Mouse (Mus musculus) forebrain, embryonic 11.5 days (tissue): Measurements from ENCODE around the gene Micall1. TPM values are rescaled to one million over a fixed set of nuclear protein-coding genes. Genes with fewer than 3 reads are reported as not detected.

Experiments used
- ATAC-seq: fragments of 200-750 bp; cut with Nextera tagmentation; replicated peaks from 2 replicates; pipeline ENCODE4 v1.8.0; 2017; ENCODE audit warnings: moderate TSS enrichment; ENCODE audit not compliant: low FRiP score
- DNase-seq: peaks from one replicate; pipeline ENCODE4 v3.0.0-alpha.2; 2017; ENCODE audit warnings: low spot score
- H3K27ac ChIP-seq: fragments of 300-500 bp; sonication (generic); 2 replicates; pipeline ENCODE4 v1.5.1; 2014; ENCODE audit warnings: low read depth, low read length
- H3K27me3 ChIP-seq: fragments of 300-500 bp; sonication (generic); 2 replicates; pipeline ENCODE4 v1.6.1; 2014; ENCODE audit warnings: mild to moderate bottlenecking, low read length, mixed read lengths; ENCODE audit not compliant: control insufficient read depth, insufficient read depth
- H3K36me3 ChIP-seq: fragments of 300-500 bp; sonication (generic); 2 replicates; pipeline ENCODE4 v1.6.1; 2014; ENCODE audit warnings: mild to moderate bottlenecking, low read length, moderate library complexity, mixed read lengths; ENCODE audit not compliant: control insufficient read depth, insufficient read depth
- H3K4me1 ChIP-seq: fragments of 300-500 bp; sonication (generic); replicated peaks from 2 replicates; pipeline ENCODE4 v1.6.1; 2014; ENCODE audit warnings: low read length, mixed read lengths; ENCODE audit not compliant: control insufficient read depth, insufficient read depth
- H3K4me2 ChIP-seq: fragments of 300-500 bp; sonication (generic); 2 replicates; pipeline ENCODE4 v1.6.1; 2014; ENCODE audit warnings: low read depth, mild to moderate bottlenecking, low read length, moderate library complexity, mixed read lengths; ENCODE audit not compliant: severe bottlenecking
- H3K4me3 ChIP-seq: fragments of 300-500 bp; sonication (generic); 2 replicates; pipeline ENCODE4 v1.5.1; 2014; ENCODE audit warnings: low read depth, low read length
- H3K9ac ChIP-seq: fragments of 300-500 bp; sonication (generic); 2 replicates; pipeline ENCODE4 v1.6.1; 2014; ENCODE audit warnings: low read length
- H3K9me3 ChIP-seq: fragments of 300-500 bp; sonication (generic); 2 replicates; pipeline ENCODE4 v1.6.1; 2016; ENCODE audit warnings: low read length, mixed read lengths; ENCODE audit not compliant: control insufficient read depth
- WGBS: fragments of 180-500 bp; shearing (Covaris S2); extraction: QIAGEN DNeasy Blood & Tissue Kit; methylation state at CpG from one replicate; pipeline ENCODE4 v1.1.7; 2014; 5-methylcytosine and 5-hydroxymethylcytosine counted together
- polyA plus RNA-seq: library from polyadenylated mRNA; unstranded; fragments of >200 nt; fragmentation: Nextera tagmentation; extraction: Ambion mirVana; gene quantifications from 2 replicates; pipeline ENCODE4 v1.2.1, GENCODE M21; 2014

Gene Micall1
- polyA plus RNA-seq, 1 experiment from 2014 or later, result 7.6 TPM

DNA sequence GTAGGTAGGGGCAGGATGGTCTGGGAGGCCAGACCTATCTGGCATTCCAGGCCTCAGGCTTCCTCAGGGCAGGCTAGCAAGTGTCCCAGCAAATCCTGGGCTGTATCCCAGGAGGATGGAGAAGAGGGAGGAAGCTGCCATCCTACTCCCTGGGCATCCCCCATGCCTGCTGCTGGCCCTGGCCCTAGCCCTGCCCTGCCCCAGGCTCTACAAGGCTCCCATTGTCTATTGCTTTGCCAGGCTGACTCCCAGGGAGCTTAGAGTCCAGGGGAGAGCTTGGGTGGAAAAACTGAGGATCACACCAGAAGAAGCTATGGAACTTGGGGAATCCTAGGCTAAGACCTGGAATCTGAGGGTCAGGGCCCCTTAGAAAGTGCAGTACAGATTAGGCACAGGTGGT is 7.2 kb upstream of the Micall1 start:
- Histone ChIP-seq H3K4me1 (no peaks in the 10 kb centered on the region), H3K9me3 (no peaks in the 10 kb centered on the region), H3K27ac (no peak overlapping the region), H3K4me3 (no peak overlapping the region), H3K36me3 (no peaks in the 10 kb centered on the region), H3K4me2 (no peak overlapping the region), H3K9ac (no peak overlapping the region), H3K27me3 (no peaks in the 10 kb centered on the region)
- ATAC-seq, result no peak
- DNase-seq, result no peak

DNA sequence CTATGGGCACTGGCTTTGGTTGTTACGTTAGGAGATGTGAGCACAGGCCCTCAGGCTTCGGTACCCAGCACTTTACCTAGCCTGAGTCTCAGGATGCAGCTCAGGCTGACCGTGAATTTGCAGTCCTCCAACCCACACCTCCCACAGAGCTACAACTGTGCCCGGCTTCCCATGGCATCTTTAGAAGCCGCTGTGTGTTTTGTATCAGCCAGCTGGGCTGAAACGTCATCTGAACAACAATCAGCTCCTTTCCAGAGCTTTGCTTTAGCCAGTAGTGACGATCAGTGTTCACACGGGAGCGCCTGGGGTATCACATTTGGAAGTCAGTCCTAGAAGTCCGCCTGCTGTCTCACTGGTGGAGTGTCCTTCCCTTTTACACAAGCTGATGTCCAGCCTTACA is 5.4 kb upstream of the Micall1 start:
- H3K4me3 ChIP-seq, result no peak overlapping the region
- DNase-seq, result no peak
- H3K36me3 ChIP-seq, result no peaks in the 10 kb centered on the region
- WGBS, result 77% methylated on average over 10 of the region's 10 CpGs
- no peak overlapping the region for H3K4me2 ChIP-seq
- H3K4me1 ChIP-seq, result peaks cover 3% of the 10 kb centered on the region; the same call in 1 of the 2 replicates
- H3K27ac ChIP-seq, result no peak overlapping the region
- H3K9ac ChIP-seq, result no peak overlapping the region
- no peaks in the 10 kb centered on the region for H3K27me3 ChIP-seq
- ATAC-seq, result no peak
- no peaks in the 10 kb centered on the region for H3K9me3 ChIP-seq

DNA sequence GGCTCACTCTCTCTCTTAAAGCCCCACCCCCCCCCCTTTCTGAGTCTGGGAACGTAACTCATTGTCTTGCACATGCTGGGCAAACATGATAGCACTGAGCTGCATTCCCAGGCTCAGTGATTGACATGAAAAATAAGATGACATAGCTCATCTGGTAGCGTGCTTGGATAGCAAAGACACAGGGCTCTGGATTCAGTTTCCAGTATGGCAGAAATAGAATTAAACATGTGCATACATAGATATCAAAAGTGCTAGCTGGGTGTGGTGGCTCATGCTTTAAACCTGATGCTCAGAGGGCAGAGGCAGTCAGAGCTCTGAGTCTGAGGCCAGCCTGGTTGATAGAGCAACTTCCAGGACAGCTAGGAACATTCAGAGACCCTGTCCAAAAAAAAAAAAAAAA is 2.9 kb upstream of the Micall1 start:
- H3K4me2 ChIP-seq, result no peak overlapping the region
- H3K27me3 ChIP-seq, result peaks cover 3% of the 10 kb centered on the region
- ATAC-seq (no peak), DNase-seq (no peak)
- H3K4me3 ChIP-seq, result no peak overlapping the region
- WGBS, result 63% methylated on average over 2 of the region's 2 CpGs
- no peak overlapping the region for H3K9ac ChIP-seq
- no peaks in the 10 kb centered on the region for H3K36me3 ChIP-seq
- H3K27ac ChIP-seq, result no peak overlapping the region
- H3K9me3 ChIP-seq, result no peaks in the 10 kb centered on the region
- H3K4me1 ChIP-seq, result peaks cover 9% of the 10 kb centered on the region; the same call in 1 of the 2 replicates

DNA sequence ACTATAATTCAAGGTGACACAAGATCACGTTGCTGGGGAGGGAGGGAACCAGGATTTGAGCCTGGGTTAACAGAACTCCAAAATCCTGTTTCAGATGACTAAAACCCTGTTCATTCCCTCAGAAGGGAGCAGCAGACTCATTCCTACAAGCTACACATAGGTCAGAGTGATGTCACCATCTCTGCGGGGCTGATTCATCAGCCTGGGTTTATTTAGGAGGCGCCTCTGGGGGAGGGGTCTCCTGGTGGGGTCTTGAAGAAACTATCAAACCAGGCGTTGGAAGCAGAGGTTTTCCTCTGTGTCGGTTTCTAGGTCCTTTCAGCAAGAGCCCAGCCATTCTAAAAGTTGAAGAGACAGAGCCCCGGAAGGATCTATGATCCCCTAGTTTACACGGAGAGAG is 732 bp upstream of the Micall1 start:
- H3K4me1 ChIP-seq, result peaks cover 9% of the 10 kb centered on the region; the same call in 1 of the 2 replicates
- WGBS, result 27% methylated on average over 7 of the region's 7 CpGs
- peaks cover 3% of the 10 kb centered on the region for H3K27me3 ChIP-seq
- no peaks in the 10 kb centered on the region for H3K9me3 ChIP-seq
- no peak overlapping the region for H3K27ac ChIP-seq
- ATAC-seq (no peak), DNase-seq (no peak)
- H3K4me2 ChIP-seq, result peak overlapping the region; percentile 96; the same call in 1 of the 2 replicates
- H3K9ac ChIP-seq, result peak overlapping the region; percentile 8; the same call in 1 of the 2 replicates
- H3K36me3 ChIP-seq, result no peaks in the 10 kb centered on the region
- H3K4me3 ChIP-seq, result no peak overlapping the region

DNA sequence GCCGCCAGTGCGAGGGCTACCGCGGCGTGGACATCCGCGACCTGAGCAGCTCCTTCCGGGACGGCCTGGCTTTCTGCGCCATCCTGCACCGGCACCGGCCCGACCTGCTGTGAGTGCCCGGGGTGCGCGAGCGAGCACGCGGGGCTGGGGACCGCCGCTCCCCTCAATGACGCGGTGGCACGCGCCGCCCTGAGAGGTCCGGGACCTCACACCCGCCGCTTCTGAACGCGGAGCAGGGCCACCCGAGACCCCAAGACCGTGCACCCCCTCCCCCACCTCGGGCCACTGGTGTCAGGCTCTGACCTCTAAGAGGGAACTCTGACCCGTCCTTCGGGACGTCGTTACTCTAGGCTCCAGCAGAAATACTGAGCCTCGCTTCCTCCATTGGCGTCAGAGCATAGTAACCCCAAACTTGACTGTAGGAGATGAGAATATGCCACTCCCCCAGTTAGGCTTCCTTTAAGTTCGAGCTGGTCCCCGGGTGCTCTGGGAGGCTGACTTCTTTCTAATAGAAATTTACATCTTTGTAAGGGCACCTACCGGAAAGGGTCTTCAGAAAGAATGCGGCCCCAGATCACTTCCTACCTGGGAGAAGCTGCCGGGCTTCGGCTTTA is 730 bp downstream of the Micall1 start:
- peaks cover 9% of the 10 kb centered on the region; the same call in 1 of the 2 replicates for H3K4me1 ChIP-seq

DNA sequence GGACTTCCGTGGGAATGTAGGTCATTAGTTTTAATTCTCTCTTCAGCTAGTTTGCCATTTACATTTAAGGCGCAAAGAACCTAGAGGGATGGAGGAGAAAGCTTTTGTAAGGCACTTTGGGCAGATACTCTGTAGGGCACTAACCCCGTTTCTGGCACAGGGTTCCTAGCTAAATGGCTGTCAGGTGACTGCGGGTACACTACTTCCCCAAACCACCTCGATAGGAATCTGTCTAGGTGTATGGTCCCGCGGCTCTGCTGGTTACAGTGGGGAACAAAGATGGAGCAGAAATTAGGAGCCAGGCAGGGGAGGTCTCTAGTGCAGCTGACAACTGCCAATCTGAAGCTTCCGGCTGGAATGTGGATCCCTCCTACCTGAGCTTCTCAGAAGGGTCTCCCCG is 1.3 kb downstream of the Micall1 start:
- ATAC-seq, result no peak
- 20% methylated on average over 9 of the region's 9 CpGs for WGBS
- no peak for DNase-seq

More for the DNA sequence above, 730 bp downstream of the Micall1 start:
- peaks cover 3% of the 10 kb centered on the region for H3K27me3 ChIP-seq
- peak overlapping the region; percentile 83 for H3K4me3 ChIP-seq
- under 1% methylated on average over 44 of the region's 46 CpGs for WGBS
- H3K9ac ChIP-seq, result peak overlapping the region; percentile 90
- H3K36me3 ChIP-seq, result no peaks in the 10 kb centered on the region
- H3K27ac ChIP-seq, result no peak overlapping the region
- peak overlapping the region; percentile 96 for H3K4me2 ChIP-seq
- peak; percentile 67; the same call in 1 of the 2 replicates for ATAC-seq
- DNase-seq, result no peak
- no peaks in the 10 kb centered on the region for H3K9me3 ChIP-seq

DNA sequence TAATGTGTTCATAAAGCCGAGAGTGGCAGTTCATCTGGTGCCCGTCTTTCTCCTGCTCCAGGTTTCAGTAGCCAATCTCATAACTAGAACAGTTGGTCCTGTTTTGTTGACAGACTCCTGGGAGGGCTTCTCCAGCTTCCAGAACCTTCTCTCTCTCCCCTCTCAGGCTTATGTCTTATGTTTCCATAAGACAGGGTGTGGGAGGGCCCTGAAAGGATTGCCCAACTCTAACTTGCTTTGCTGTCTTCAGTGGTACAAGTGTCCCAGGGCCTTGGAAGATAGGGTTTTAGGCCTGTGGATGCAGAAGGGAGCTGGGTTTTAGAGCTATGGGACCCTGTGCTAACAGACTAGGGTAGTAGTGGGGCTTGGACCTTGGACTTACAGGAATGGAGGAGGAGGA is 1.8 kb downstream of the Micall1 start:
- 73% methylated on average over 2 of the region's 2 CpGs for WGBS
- H3K4me3 ChIP-seq, result no peak overlapping the region
- no peaks in the 10 kb centered on the region for H3K36me3 ChIP-seq
- H3K27ac ChIP-seq, result no peak overlapping the region
- no peaks in the 10 kb centered on the region for H3K9me3 ChIP-seq
- H3K27me3 ChIP-seq, result peaks cover 3% of the 10 kb centered on the region
- H3K4me2 ChIP-seq, result 0 out of 2 replicates have a peak overlapping the region, but pooled peaks have one; percentile 96
- H3K9ac ChIP-seq, result no peak overlapping the region
- peaks cover 9% of the 10 kb centered on the region; the same call in 1 of the 2 replicates for H3K4me1 ChIP-seq
- DNase-seq (no peak), ATAC-seq (no peak)

More for the DNA sequence above, 1.3 kb downstream of the Micall1 start:
- Histone ChIP-seq H3K27ac (no peak overlapping the region), H3K36me3 (no peaks in the 10 kb centered on the region), H3K9ac (peak overlapping the region; percentile 90; the same call in 1 of the 2 replicates), H3K4me2 (peak overlapping the region; percentile 96), H3K4me1 (peaks cover 9% of the 10 kb centered on the region; the same call in 1 of the 2 replicates), H3K9me3 (no peaks in the 10 kb centered on the region), H3K4me3 (peak overlapping the region; percentile 83), H3K27me3 (peaks cover 3% of the 10 kb centered on the region)

DNA sequence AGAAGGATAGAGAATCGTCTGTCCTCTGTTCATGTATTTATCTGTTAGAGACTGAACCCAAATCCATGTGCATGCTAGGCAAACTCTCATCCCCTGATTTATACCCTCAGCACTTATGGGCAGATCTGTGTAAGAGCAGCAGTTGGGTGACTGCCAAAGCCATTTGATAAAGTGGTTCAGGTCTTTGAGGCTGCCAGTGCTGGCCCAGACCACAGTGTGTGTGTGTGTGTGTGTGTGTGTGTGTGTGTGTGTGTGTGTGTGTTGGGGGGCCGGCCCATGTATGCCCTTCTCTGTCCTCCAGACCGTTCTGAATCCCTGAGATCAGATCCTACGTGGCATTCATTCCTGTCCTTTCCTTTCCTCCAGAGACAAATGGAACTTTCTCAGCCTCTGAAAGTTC is 3.1 kb downstream of the Micall1 start:
- H3K4me3 ChIP-seq, result no peak overlapping the region
- DNase-seq, result no peak
- ATAC-seq, result no peak

DNA sequence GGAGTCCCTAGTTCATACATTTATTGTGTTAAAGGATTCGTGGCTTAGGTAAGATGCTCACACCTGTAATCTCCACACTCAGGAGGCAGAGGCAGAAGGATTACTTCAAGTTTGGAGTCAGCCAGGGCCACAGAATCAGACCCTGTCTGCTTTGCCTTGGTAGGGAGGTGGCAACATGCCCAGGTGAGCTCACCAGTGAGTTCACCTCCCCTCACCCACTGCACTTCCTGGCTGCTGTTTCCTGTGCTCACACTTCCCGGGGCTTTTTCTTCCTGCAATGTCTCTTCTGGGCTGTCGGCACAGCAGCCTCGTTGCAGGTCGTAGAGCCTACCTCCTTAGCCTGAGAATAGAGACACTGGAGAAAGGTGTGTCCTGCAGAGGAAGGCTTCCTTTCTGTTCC is 6.6 kb downstream of the Micall1 start:
- H3K4me2 ChIP-seq, result no peak overlapping the region
- H3K4me3 ChIP-seq, result no peak overlapping the region
- H3K27ac ChIP-seq, result no peak overlapping the region
- 72% methylated on average over 5 of the region's 5 CpGs for WGBS
- no peaks in the 10 kb centered on the region; the same call in 1 of the 2 replicates for H3K4me1 ChIP-seq
- no peak for ATAC-seq
- H3K27me3 ChIP-seq, result no peaks in the 10 kb centered on the region; the same call in 1 of the 2 replicates
- no peak overlapping the region for H3K9ac ChIP-seq
- no peaks in the 10 kb centered on the region for H3K9me3 ChIP-seq
- no peak for DNase-seq
- no peaks in the 10 kb centered on the region for H3K36me3 ChIP-seq

More for the DNA sequence above, 3.1 kb downstream of the Micall1 start:
- Histone ChIP-seq H3K27ac (no peak overlapping the region), H3K27me3 (peaks cover 3% of the 10 kb centered on the region), H3K4me1 (peaks cover 9% of the 10 kb centered on the region; the same call in 1 of the 2 replicates), H3K9ac (no peak overlapping the region), H3K4me2 (no peak overlapping the region), H3K9me3 (no peaks in the 10 kb centered on the region), H3K36me3 (no peaks in the 10 kb centered on the region)
- WGBS, result 96% methylated on average over 4 of the region's 4 CpGs
